Mouse (Mus musculus): ENCODE results near the gene C3. TPM values are rescaled to one million over a fixed set of nuclear protein-coding genes. Genes with fewer than 3 reads are reported as not detected.

Gene C3
- 0.64 and 0.67 TPM in 2 replicates for polyA plus RNA-seq (2014; fragmentation: Nextera tagmentation; extraction: Ambion mirVana)

GRCm38 (mm10) chr17:57228014-57228413 is at the start of gene C3:
Gene C3, minus strand, starts transcription at chr17:57228136.
- H3K4me2 ChIP-seq = no peak within 1 kb of the TSS
- no peaks in the 10 kb centered on the region for H3K4me1 ChIP-seq (ENCODE audit: insufficient read depth)
- H3K27ac ChIP-seq (ENCODE audit: low read depth) = no peak within 1 kb of the TSS
- no peak within 1 kb of the TSS for H3K4me3 ChIP-seq (ENCODE audit: low read depth, low read length)
- H3K9ac ChIP-seq = no peak within 1 kb of the TSS
- H3K9me3 ChIP-seq (ENCODE audit: low read depth, low read length) = no peaks in the 10 kb centered on the region
- WGBS = 74% methylated on average over 3 of the region's 3 CpGs
- no peaks in the 10 kb centered on the region for H3K36me3 ChIP-seq (ENCODE audit: insufficient read depth)
- H3K27me3 ChIP-seq (ENCODE audit: insufficient read depth, low read length) = no peaks in the 10 kb centered on the region
- TF ChIP-seq CTCF (IDR thresholded peaks at IDR 0.05; ENCODE audit: low read depth) = no peak
- DNase-seq = no peak
- ATAC-seq (ENCODE audit: insufficient read depth) = no peak

GRCm38 (mm10) chr17:57276634-57277121 is 48.7 kb upstream of the C3 start:
- Histone ChIP-seq H3K4me2 (peak overlapping the region; percentile 79), H3K27ac (ENCODE audit: low read depth) (no peak overlapping the region), H3K4me1 (ENCODE audit: insufficient read depth) (no peaks in the 10 kb centered on the region), H3K27me3 (ENCODE audit: insufficient read depth, low read length) (peaks cover 11% of the 10 kb centered on the region; the same call in 1 of the 2 replicates), H3K36me3 (ENCODE audit: insufficient read depth) (no peaks in the 10 kb centered on the region), H3K4me3 (ENCODE audit: low read depth, low read length) (peak overlapping the region; percentile 53), H3K9ac (peak overlapping the region; percentile 22; the same call in 1 of the 2 replicates), H3K9me3 (ENCODE audit: low read depth, low read length) (no peaks in the 10 kb centered on the region)
- TF ChIP-seq CTCF (IDR thresholded peaks at IDR 0.05; ENCODE audit: low read depth) = peak; percentile 94
- under 1% methylated on average over 20 of the region's 20 CpGs for WGBS
- ATAC-seq (ENCODE audit: insufficient read depth) (peak; percentile 28; the same call in 1 of the 2 replicates), DNase-seq (peak; percentile 91)

GRCm38 (mm10) chr17:57275997-57276351 is 48.0 kb upstream of the C3 start:
- Histone ChIP-seq H3K27me3 (ENCODE audit: insufficient read depth, low read length) (peaks cover 11% of the 10 kb centered on the region; the same call in 1 of the 2 replicates), H3K9ac (0 out of 2 replicates have a peak overlapping the region, but pooled peaks have one; percentile 9), H3K4me1 (ENCODE audit: insufficient read depth) (no peaks in the 10 kb centered on the region), H3K4me3 (ENCODE audit: low read depth, low read length) (peak overlapping the region; percentile 53), H3K9me3 (ENCODE audit: low read depth, low read length) (no peaks in the 10 kb centered on the region), H3K27ac (ENCODE audit: low read depth) (no peak overlapping the region), H3K36me3 (ENCODE audit: insufficient read depth) (no peaks in the 10 kb centered on the region), H3K4me2 (peak overlapping the region; percentile 79)
- WGBS = 3% methylated on average over 13 of the region's 13 CpGs
- DNase-seq (no peak), ATAC-seq (ENCODE audit: insufficient read depth) (peak; percentile 39; the same call in 1 of the 2 replicates)
- no peak for TF ChIP-seq CTCF (IDR thresholded peaks at IDR 0.05; ENCODE audit: low read depth)

GRCm38 (mm10) chr17:57275111-57275996 is 47.4 kb upstream of the C3 start:
- ATAC-seq (ENCODE audit: insufficient read depth) = peak; percentile 85
- WGBS = 1% methylated on average over 53 of the region's 53 CpGs
- H3K27ac ChIP-seq (ENCODE audit: low read depth) = no peak overlapping the region

GRCm38 (mm10) chr17:57274686-57275085 is 46.8 kb upstream of the C3 start:
- 4% methylated on average over 15 of the region's 15 CpGs for WGBS
- DNase-seq (peak; percentile 43), ATAC-seq (ENCODE audit: insufficient read depth) (peak; percentile 5; the same call in 1 of the 2 replicates)
- Histone ChIP-seq H3K4me3 (ENCODE audit: low read depth, low read length) (peak overlapping the region; percentile 53), H3K4me2 (peak overlapping the region; percentile 79), H3K27me3 (ENCODE audit: insufficient read depth, low read length) (peaks cover 11% of the 10 kb centered on the region; the same call in 1 of the 2 replicates), H3K9me3 (ENCODE audit: low read depth, low read length) (no peaks in the 10 kb centered on the region), H3K9ac (peak overlapping the region; percentile 42), H3K36me3 (ENCODE audit: insufficient read depth) (no peaks in the 10 kb centered on the region), H3K4me1 (ENCODE audit: insufficient read depth) (no peaks in the 10 kb centered on the region), H3K27ac (ENCODE audit: low read depth) (no peak overlapping the region)
- no peak for TF ChIP-seq CTCF (IDR thresholded peaks at IDR 0.05; ENCODE audit: low read depth)

More at GRCm38 (mm10) chr17:57275111-57275996, 47.4 kb upstream of the C3 start:
- no peaks in the 10 kb centered on the region for H3K9me3 ChIP-seq (ENCODE audit: low read depth, low read length)
- peak; percentile 88 for DNase-seq
- TF ChIP-seq CTCF (IDR thresholded peaks at IDR 0.05; ENCODE audit: low read depth) = no peak
- H3K4me3 ChIP-seq (ENCODE audit: low read depth, low read length) = peak overlapping the region; percentile 53
- H3K36me3 ChIP-seq (ENCODE audit: insufficient read depth) = no peaks in the 10 kb centered on the region
- H3K4me1 ChIP-seq (ENCODE audit: insufficient read depth) = no peaks in the 10 kb centered on the region
- peaks cover 11% of the 10 kb centered on the region; the same call in 1 of the 2 replicates for H3K27me3 ChIP-seq (ENCODE audit: insufficient read depth, low read length)
- H3K9ac ChIP-seq = peak overlapping the region; percentile 42
- peak overlapping the region; percentile 79 for H3K4me2 ChIP-seq

GRCm38 (mm10) chr17:57273846-57274245 is 45.9 kb upstream of the C3 start:
- H3K9ac ChIP-seq = no peak overlapping the region
- no peak overlapping the region for H3K4me3 ChIP-seq (ENCODE audit: low read depth, low read length)
- peaks cover 5% of the 10 kb centered on the region; the same call in 1 of the 2 replicates for H3K27me3 ChIP-seq (ENCODE audit: insufficient read depth, low read length)
- H3K4me2 ChIP-seq = no peak overlapping the region
- no peaks in the 10 kb centered on the region for H3K4me1 ChIP-seq (ENCODE audit: insufficient read depth)
- no peak for DNase-seq
- 31% methylated on average over 7 of the region's 7 CpGs for WGBS
- H3K36me3 ChIP-seq (ENCODE audit: insufficient read depth) = no peaks in the 10 kb centered on the region
- H3K9me3 ChIP-seq (ENCODE audit: low read depth, low read length) = no peaks in the 10 kb centered on the region
- ATAC-seq (ENCODE audit: insufficient read depth) = no peak
- H3K27ac ChIP-seq (ENCODE audit: low read depth) = no peak overlapping the region
- no peak for TF ChIP-seq CTCF (IDR thresholded peaks at IDR 0.05; ENCODE audit: low read depth)

GRCm38 (mm10) chr17:57271301-57271700 is 43.4 kb upstream of the C3 start:
- H3K4me2 ChIP-seq = no peak overlapping the region
- DNase-seq (no peak), ATAC-seq (ENCODE audit: insufficient read depth) (no peak)
- H3K36me3 ChIP-seq (ENCODE audit: insufficient read depth) = no peaks in the 10 kb centered on the region
- no peak overlapping the region for H3K4me3 ChIP-seq (ENCODE audit: low read depth, low read length)
- H3K27me3 ChIP-seq (ENCODE audit: insufficient read depth, low read length) = peaks cover 2% of the 10 kb centered on the region; the same call in 1 of the 2 replicates
- H3K9ac ChIP-seq = no peak overlapping the region
- WGBS = 62% methylated on average over 9 of the region's 9 CpGs
- no peak overlapping the region for H3K27ac ChIP-seq (ENCODE audit: low read depth)
- H3K4me1 ChIP-seq (ENCODE audit: insufficient read depth) = no peaks in the 10 kb centered on the region
- no peaks in the 10 kb centered on the region for H3K9me3 ChIP-seq (ENCODE audit: low read depth, low read length)
- no peak for TF ChIP-seq CTCF (IDR thresholded peaks at IDR 0.05; ENCODE audit: low read depth)
